Mouse (Mus musculus): Measurements from ENCODE around the gene Tsks.

Tsks gene

GRCm38 (mm10) chr7:44942904-44943303 lies at the start of gene Tsks:
Gene Tsks, plus strand, starts transcription at chr7:44943204.
- no peak for DNase-seq (ENCODE audit: low spot score)

DNA sequence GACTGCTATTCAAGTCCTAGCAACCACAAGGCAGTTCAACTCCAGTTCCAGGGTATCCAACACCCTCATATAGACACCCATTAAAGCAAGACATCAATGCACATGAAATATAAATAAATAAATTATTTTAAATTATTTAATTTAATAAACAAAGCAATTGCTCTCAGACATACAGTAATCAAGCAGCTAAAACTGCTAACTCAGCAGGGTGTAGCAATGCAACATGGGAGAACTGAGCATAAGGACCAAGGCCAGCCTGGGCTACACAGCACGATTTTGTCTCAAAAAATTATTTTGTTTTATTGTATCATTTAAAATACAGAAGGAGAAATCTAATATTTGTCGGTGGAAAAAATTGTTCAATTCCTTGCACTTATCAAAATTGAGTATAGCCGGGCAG lies 48.8 kb upstream of the Tsks start:
- DNase-seq (ENCODE audit: low spot score): no peak

GRCm38 (mm10) chr7:44895206-44895592 lies 47.8 kb upstream of the Tsks start:
- no peak for DNase-seq (ENCODE audit: low spot score)

- peak; percentile 90 for DNase-seq (ENCODE audit: low spot score)
Measured at GRCm38 (mm10) chr7:44895593-44896434, 47.2 kb upstream of the Tsks start, which contains the start of gene Fuz. Gene Fuz, plus strand, starts transcription at chr7:44896079.

DNA sequence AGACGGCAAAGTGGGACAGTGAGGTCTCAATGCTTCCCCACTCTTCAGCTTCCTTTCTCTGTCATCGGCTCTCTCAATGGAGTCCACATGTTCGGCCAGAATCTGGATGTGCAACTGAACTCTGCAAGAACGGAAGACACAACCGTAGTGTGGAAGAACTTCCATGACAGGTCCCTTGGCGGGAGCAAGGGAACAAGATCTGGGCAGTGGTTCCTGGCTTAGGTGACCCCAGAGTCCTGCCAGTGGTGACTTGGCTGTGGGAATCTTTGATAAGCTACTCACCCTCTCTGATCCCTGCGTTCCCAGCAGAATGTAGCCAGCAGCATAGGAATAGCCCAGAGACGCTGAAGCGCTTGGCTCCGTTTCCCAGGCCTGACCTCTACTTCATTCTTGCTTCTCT lies 46.5 kb upstream of the Tsks start:
- DNase-seq (ENCODE audit: low spot score): no peak

GRCm38 (mm10) chr7:44898607-44899006 lies 44.4 kb upstream of the Tsks start:
- DNase-seq (ENCODE audit: low spot score): peak; percentile 82

DNA sequence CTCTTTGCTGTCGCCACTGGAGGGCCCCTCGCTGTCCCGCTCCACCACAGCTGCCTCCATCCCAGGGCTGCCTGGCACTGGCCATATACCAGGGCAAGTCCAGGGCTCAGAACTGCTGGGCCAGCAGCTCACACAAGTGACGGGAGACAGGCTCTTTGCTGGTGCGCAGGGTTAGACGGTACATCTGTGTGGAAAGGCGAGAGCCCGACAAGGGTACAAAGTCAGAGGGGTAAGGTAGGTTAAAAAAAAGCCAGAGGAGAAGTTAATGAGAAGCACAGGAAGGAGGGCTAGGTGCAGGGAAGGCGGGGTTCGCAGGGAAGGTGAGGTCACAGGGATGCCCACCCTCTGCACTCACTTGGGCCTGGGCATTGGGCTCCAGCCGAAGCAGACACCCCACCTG lies 42.4 kb upstream of the Tsks start:
- no peak for DNase-seq (ENCODE audit: low spot score)

- DNase-seq (ENCODE audit: low spot score): peak; percentile 68
Measured at GRCm38 (mm10) chr7:44901230-44901722, 41.7 kb upstream of the Tsks start.

DNA sequence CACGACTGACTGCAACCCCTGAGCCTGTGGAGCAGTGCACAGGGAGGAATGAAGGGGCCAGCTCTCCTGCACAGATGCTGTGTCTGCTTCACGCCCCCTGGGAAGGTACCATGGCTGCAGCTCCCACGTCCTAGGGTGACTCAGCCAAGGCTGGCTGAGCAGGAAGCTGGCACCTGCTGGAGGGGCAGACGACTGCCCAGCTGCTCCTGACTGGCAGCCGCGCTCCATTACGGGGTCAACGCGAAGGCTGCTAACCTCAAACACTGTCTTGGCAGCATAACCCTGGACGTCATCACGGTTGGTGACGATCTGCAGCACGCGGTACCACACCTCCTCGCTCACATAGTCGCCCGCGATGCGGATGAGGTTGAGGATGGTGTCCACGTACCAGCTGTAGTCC lies 37.6 kb upstream of the Tsks start:
- no peak for DNase-seq (ENCODE audit: low spot score)

GRCm38 (mm10) chr7:44908706-44909476 lies 34.1 kb upstream of the Tsks start:
- no peak for DNase-seq (ENCODE audit: low spot score)

GRCm38 (mm10) chr7:44914396-44914795 lies 28.6 kb upstream of the Tsks start:
- no peak for DNase-seq (ENCODE audit: low spot score)

GRCm38 (mm10) chr7:44915314-44915713 lies 27.7 kb upstream of the Tsks start:
- no peak for DNase-seq (ENCODE audit: low spot score)

- DNase-seq (ENCODE audit: low spot score): peak; percentile 41
Measured at GRCm38 (mm10) chr7:44916191-44916590, 26.8 kb upstream of the Tsks start.

DNA sequence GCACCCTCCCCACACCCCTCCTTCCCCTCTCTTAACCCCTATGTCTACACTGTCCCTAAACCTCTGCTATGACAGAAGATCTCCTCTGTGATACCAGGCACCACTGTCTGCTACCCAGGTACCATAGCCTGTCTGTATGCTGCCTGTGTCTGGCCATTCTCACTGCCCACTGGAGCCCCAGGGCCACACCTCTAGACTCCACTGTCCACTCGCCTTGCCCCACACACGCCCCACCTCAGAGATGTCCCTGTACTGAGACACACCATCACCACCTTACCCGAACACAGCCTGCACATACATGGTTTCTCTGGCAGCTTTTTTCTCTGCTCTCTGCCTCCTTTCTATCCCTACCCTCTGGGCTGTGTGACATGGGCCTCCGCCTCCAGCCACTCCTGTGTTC lies 26.1 kb upstream of the Tsks start:
- no peak for DNase-seq (ENCODE audit: low spot score)

- DNase-seq (ENCODE audit: low spot score): no peak
Measured at GRCm38 (mm10) chr7:44918219-44918618, 24.8 kb upstream of the Tsks start.

DNA sequence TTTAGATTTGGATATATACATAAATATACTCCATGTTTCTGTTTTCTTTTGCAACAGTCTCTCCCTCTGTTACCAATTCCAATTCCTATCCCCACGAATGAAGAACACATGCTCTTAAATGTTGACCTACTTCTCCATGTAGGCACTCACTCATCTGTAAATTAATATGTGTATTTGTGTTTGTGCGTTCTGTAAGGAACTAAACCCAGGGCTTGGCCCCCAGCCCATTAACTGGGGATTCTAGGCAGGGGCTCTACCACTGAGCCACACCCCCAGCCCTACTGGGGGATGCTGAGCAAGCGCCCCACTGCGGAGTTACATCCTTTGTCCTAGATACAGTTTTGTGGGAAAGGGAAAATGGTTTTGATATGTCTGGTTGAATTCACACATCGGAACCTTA lies 23.9 kb upstream of the Tsks start:
- no peak for DNase-seq (ENCODE audit: low spot score)

GRCm38 (mm10) chr7:44922530-44922929 lies 20.5 kb upstream of the Tsks start:
- no peak for DNase-seq (ENCODE audit: low spot score)

- no peak for DNase-seq (ENCODE audit: low spot score)
Measured at GRCm38 (mm10) chr7:44925468-44925867, 17.5 kb upstream of the Tsks start.

GRCm38 (mm10) chr7:44928570-44928969 lies 14.4 kb upstream of the Tsks start:
- DNase-seq (ENCODE audit: low spot score): no peak

- DNase-seq (ENCODE audit: low spot score): peak; percentile 99
Measured at GRCm38 (mm10) chr7:44929204-44930151, 13.5 kb upstream of the Tsks start, which contains the start of gene Ap2a1. Gene Ap2a1, minus strand, starts transcription at chr7:44929496.

- no peak for DNase-seq (ENCODE audit: low spot score)
Measured at GRCm38 (mm10) chr7:44938680-44939079, 4.3 kb upstream of the Tsks start.

DNA sequence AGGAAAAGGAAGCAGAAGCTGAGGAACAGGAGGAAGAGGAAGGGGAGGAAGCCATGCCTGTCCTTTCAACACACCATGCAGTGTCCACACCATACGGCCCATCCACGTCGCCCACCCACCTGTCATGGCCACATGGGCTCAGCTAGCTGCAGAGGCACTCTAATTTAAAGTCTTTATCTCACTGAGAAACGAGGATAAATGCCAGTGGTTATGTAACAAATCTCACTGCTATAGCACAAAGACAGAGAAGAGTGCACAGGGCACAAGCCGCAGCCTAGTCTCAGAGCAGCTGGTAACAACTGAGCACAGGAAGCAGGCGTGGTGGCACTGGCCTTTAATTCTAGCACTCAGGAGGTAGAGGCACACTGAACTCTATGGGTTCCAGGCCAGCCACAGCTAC lies 6.9 kb downstream of the Tsks start:
- DNase-seq (ENCODE audit: low spot score): no peak
